Mouse (Mus musculus) ES-Bruce4 (cell line): ENCODE measurements around the gene Tpm4.

Experiments used
- EP300 ChIP-seq: IDR thresholded peaks from 2 replicates; pipeline ENCODE4 v1.6.1; 2011; ENCODE audit warnings: low read depth, low read length; ENCODE audit not compliant: insufficient read depth
- POLR2A ChIP-seq: IDR thresholded peaks from one replicate; pipeline ENCODE4 v1.8.1; 2011; ENCODE audit warnings: low read length; ENCODE audit not compliant: insufficient read depth

GRCm38 (mm10) chr8:72158096-72158495 is 23.3 kb downstream of the Tpm4 start:
- TF ChIP-seq POLR2A (no peak), EP300 (no peak)
